Mouse (Mus musculus): ENCODE data around the gene Gm20388.
A peak's percentile ranks its signal among the peaks of the same experiment; 100 is the strongest.

GRCm38 (mm10) chr8:123477737-123478258 is 3567.2 kb downstream of the Gm20388 start, which contains the start of gene Afg3l1:
- peak; percentile 14; the same call in 1 of the 2 replicates for TF ChIP-seq CTCF (IDR thresholded peaks at IDR 0.05; ENCODE audit: low read depth)
- no peak for TF ChIP-seq EP300 (optimal IDR thresholded peaks at IDR 0.05)
